Comparison of ENCODE assay signal across 8 mouse cellular contexts in the genomic region with DNA sequence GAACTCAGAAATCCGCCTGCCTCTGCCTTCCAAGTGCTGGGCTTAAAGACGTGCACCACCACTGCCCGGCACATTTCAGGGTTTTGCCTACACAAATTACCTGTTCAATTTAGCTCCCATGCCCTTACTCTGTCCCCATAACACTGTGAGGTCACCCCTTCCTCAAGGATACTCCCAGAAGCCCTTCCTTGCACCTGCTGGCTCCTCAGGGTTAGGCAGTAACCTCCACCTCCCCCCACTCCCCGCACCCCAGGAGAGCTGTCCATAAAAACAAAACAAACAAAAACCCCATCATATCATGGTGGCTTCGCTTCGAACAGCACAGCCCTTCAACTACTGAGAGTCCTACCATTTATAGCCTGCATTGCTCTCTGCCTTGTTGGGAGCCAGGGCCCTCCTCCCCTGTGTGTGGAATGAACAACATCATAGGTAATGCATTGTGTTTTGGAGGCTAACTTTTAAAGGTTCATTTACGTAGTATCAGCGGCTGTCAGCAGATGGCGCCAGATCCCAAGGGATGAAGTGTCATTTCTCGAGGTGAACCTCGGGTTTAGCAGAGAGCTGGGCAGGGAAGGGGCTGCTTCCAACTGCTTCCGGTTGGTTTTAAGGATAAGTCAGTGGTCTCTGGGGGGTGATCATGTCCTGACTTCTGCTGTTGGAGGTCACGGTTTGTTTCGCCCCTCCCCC. TPM values are rescaled to one million over a fixed set of nuclear protein-coding genes. Genes with fewer than 3 reads are reported as not detected.
A peak's percentile ranks its signal among the peaks of the same experiment; 100 is the strongest.
DNase-seq lines count a peak whose midpoint lies in the region; ATAC-seq and TF ChIP-seq lines count a peak whose summit lies in the region.

No protein-coding gene starts in this region.

- no peaks in the 10 kb centered on the region for H3K36me3 ChIP-seq in limb, embryonic 14.5 days (ENCODE audit: control insufficient read depth, insufficient read depth, low read length)
- H3K36me3 ChIP-seq in midbrain, embryonic 16.5 days (ENCODE audit: control insufficient read depth, insufficient read depth, low read length): no peaks in the 10 kb centered on the region

- TF ChIP-seq POLR2A in limb, embryonic 14.5 days (IDR thresholded peaks at IDR 0.05; ENCODE audit: borderline replicate concordance, extremely low read depth, insufficient read depth, insufficient read length): no peak

- no peaks in the 10 kb centered on the region for H3K9me3 ChIP-seq in limb, embryonic 14.5 days (ENCODE audit: control insufficient read depth, low read length)
- no peaks in the 10 kb centered on the region for H3K9me3 ChIP-seq in midbrain, embryonic 16.5 days (replicated peaks; ENCODE audit: control insufficient read depth, low read length, poor library complexity, severe bottlenecking)

- 28% methylated on average over 14 of the region's 14 CpGs for WGBS in limb, embryonic 14.5 days
- 24% methylated on average over 14 of the region's 14 CpGs for WGBS in midbrain, embryonic 16.5 days

- peak overlapping the region; percentile 30; the same call in 1 of the 2 replicates for H3K4me2 ChIP-seq in limb, embryonic 14.5 days (replicated peaks; ENCODE audit: low read depth, low read length, severe bottlenecking)
- H3K4me2 ChIP-seq in midbrain, embryonic 16.5 days (ENCODE audit: low read length): peak overlapping the region; percentile 36

- peak; percentile 74 for ATAC-seq in granulocyte monocyte progenitor cell, adult 5-6 weeks (replicated peaks; ENCODE audit: poor library complexity, severe bottlenecking)
- ATAC-seq in limb, embryonic 14.5 days (ENCODE audit: low FRiP score, low read depth): no peak
- peak; percentile 67; the same call in 1 of the 2 replicates for ATAC-seq in midbrain, embryonic 16.5 days

- no peak overlapping the region for H3K9ac ChIP-seq in limb, embryonic 14.5 days (ENCODE audit: low read depth, low read length, severe bottlenecking)
- H3K9ac ChIP-seq in midbrain, embryonic 16.5 days (ENCODE audit: low read depth, low read length): no peak overlapping the region

- H3K27ac ChIP-seq in limb, embryonic 14.5 days (replicated peaks; ENCODE audit: low read depth, low read length): no peak overlapping the region
- no peak overlapping the region for H3K27ac ChIP-seq in midbrain, embryonic 16.5 days (ENCODE audit: low read length)

- H3K27me3 ChIP-seq in limb, embryonic 14.5 days (ENCODE audit: control insufficient read depth, insufficient read depth, low read length): no peaks in the 10 kb centered on the region
- no peaks in the 10 kb centered on the region for H3K27me3 ChIP-seq in midbrain, embryonic 16.5 days (ENCODE audit: control insufficient read depth, insufficient read depth, low read depth, low read length)

- H3K4me3 ChIP-seq in limb, embryonic 14.5 days (replicated peaks; ENCODE audit: low read length): no peak overlapping the region
- peak overlapping the region; percentile 3; the same call in 1 of the 2 replicates for H3K4me3 ChIP-seq in midbrain, embryonic 16.5 days (ENCODE audit: low read depth, low read length)

- no peaks in the 10 kb centered on the region for H3K4me1 ChIP-seq in limb, embryonic 14.5 days (ENCODE audit: control insufficient read depth, insufficient read depth, low read length)
- H3K4me1 ChIP-seq in midbrain, embryonic 16.5 days (ENCODE audit: control insufficient read depth, insufficient read depth, low read length): no peaks in the 10 kb centered on the region

- peak; percentile 80 for DNase-seq in 416B (ENCODE audit: low read depth)
- peak; percentile 88 for DNase-seq in adrenal gland, postnatal 10 days
- DNase-seq in embryo, embryonic 9.5 days (ENCODE audit: extremely low spot score): peak; percentile 81
- peak; percentile 46 for DNase-seq in kidney, adult 11 months
- peak; percentile 74 for DNase-seq in limb, embryonic 14.5 days (ENCODE audit: low spot score)
- peak; percentile 74 to 89 for DNase-seq in spleen, postnatal 10 days (ENCODE audit: low spot score in 2 of 2)

RNA-seq across cellular contexts. Expression of a gene that starts 42.8 kb away (rescaled TPM):
- total RNA-seq in adrenal gland, postnatal 10 days (2021): 10 to 100 TPM; 34.8 to 39.8 TPM
- total RNA-seq in granulocyte monocyte progenitor cell, adult 5-6 weeks (2014; fragmentation: Nextera tagmentation): 85.0 and 114 TPM in 2 replicates
- total RNA-seq in granulocyte monocyte progenitor cell, adult 5-6 weeks (2017): 126 and 134 TPM in 2 replicates
- polyA plus RNA-seq in limb, embryonic 14.5 days (2012; rRNA removed): 77.7 and 87.0 TPM in 2 replicates
- 100 and 101 TPM in 2 replicates for polyA plus RNA-seq in limb, embryonic 14.5 days (2014; fragmentation: Nextera tagmentation; extraction: Ambion mirVana)
- 112 and 116 TPM in 2 replicates for polyA plus RNA-seq in midbrain, embryonic 16.5 days (2015; fragmentation: Nextera tagmentation; extraction: Ambion mirVana)

RNA-seq across cellular contexts. Expression of a gene that starts 58.0 kb away (rescaled TPM):
- total RNA-seq in adrenal gland, postnatal 10 days (2021): 10 to 100 TPM; 28.9 to 36.7 TPM
- total RNA-seq in granulocyte monocyte progenitor cell, adult 5-6 weeks (2014; fragmentation: Nextera tagmentation): 9.5 and 11.8 TPM in 2 replicates
- 24.9 and 27.5 TPM in 2 replicates for total RNA-seq in granulocyte monocyte progenitor cell, adult 5-6 weeks (2017)
- 12.5 and 14.5 TPM in 2 replicates for polyA plus RNA-seq in limb, embryonic 14.5 days (2012; rRNA removed)
- 24.8 and 27.2 TPM in 2 replicates for polyA plus RNA-seq in limb, embryonic 14.5 days (2014; fragmentation: Nextera tagmentation; extraction: Ambion mirVana)
- polyA plus RNA-seq in midbrain, embryonic 16.5 days (2015; fragmentation: Nextera tagmentation; extraction: Ambion mirVana): 28.4 and 31.2 TPM in 2 replicates
